Comparison of ENCODE assay signal across 27 mouse cellular contexts in the genomic region with DNA sequence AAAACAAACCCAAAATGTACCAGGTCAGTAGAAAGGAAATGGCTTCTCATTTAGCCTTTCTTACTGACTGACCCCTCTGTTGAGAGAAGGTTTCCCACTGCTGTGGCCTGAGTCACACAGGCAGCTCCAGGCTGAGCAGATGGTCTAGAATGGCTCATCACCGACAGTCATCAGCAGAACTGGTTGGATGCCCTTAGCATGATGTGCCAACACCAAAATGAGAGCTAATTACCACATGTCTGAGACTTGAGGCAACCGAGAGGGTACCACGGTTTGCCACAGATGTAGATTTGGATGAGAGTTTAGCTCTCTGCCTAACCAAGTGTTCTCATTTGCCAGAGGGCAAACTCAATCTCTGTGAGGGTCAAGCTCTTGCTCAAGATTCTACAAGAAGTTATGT. TPM values are rescaled to one million over a fixed set of nuclear protein-coding genes. Genes with fewer than 3 reads are reported as not detected.
DNase-seq lines count a peak whose midpoint lies in the region; ATAC-seq and TF ChIP-seq lines count a peak whose summit lies in the region.
"Had no signal": no experiment of that assay in that cellular context is flagged by ENCODE, and none has a peak within 500 bp of the region (broad histone marks: within the 10 kb centered on the region; RNA-seq: fewer than 3 reads in every experiment).

No protein-coding gene starts in this region.

- H3K4me3 ChIP-seq in hindbrain, postnatal 0 days (ENCODE audit: low read length) = no peak overlapping the region
- H3K4me3 ChIP-seq in hindbrain, embryonic 11.5 days (ENCODE audit: low read depth, low read length) = no peak overlapping the region
- H3K4me3 ChIP-seq: embryonic facial prominence, embryonic 12.5 days; erythroblast, embryonic 14.5 days; forebrain, embryonic 13.5 days; hindbrain, embryonic 10.5 days; limb, embryonic 13.5 days; liver, embryonic 13.5 days had no signal

- no peaks in the 10 kb centered on the region; the same call in 1 of the 2 replicates for H3K4me1 ChIP-seq in hindbrain, postnatal 0 days (ENCODE audit: insufficient read depth, low read length)
- no peaks in the 10 kb centered on the region for H3K4me1 ChIP-seq in hindbrain, embryonic 11.5 days (replicated peaks; ENCODE audit: control insufficient read depth, insufficient read depth, low read length)
- H3K4me1 ChIP-seq: embryonic facial prominence, embryonic 12.5 days; forebrain, embryonic 13.5 days; liver, embryonic 13.5 days had no signal

- H3K27me3 ChIP-seq in hindbrain, postnatal 0 days (ENCODE audit: insufficient read depth, low read length) = no peaks in the 10 kb centered on the region
- no peaks in the 10 kb centered on the region for H3K27me3 ChIP-seq in hindbrain, embryonic 11.5 days (ENCODE audit: control insufficient read depth, insufficient read depth, low read length)
- H3K27me3 ChIP-seq: embryonic facial prominence, embryonic 12.5 days; forebrain, embryonic 13.5 days; limb, embryonic 13.5 days; liver, embryonic 13.5 days had no signal

- DNase-seq in hindbrain, postnatal 0 days (ENCODE audit: low spot score) = peak; percentile 28
- no peak for DNase-seq in hindbrain, embryonic 11.5 days (ENCODE audit: low spot score)
- DNase-seq in cerebellum, adult 8-10 months = peak; percentile 47
- DNase-seq in cerebellum, postnatal 36 days = peak; percentile 53 to 65
- no peak for DNase-seq in gastrocnemius, postnatal 36 days
- DNase-seq: adrenal gland, adult 8-10 months; kidney, adult 8-10 months; kidney, postnatal 10 days; layer of hippocampus, postnatal 36 days; liver, embryonic 13.5 days; lung, adult 2 months; lung, postnatal 14 days; thymus, postnatal 14 days had no signal

- H3K4me2 ChIP-seq in hindbrain, postnatal 0 days (ENCODE audit: low read depth, low read length) = no peak overlapping the region
- no peak overlapping the region for H3K4me2 ChIP-seq in hindbrain, embryonic 11.5 days (replicated peaks; ENCODE audit: low read depth, low read length)
- H3K4me2 ChIP-seq: embryonic facial prominence, embryonic 12.5 days; forebrain, embryonic 13.5 days; heart, embryonic 11.5 days; limb, embryonic 13.5 days; liver, embryonic 13.5 days; midbrain, embryonic 11.5 days had no signal

- no peak for TF ChIP-seq CTCF in hindbrain, postnatal 0 days (IDR thresholded peaks at IDR 0.05; ENCODE audit: low read depth)

- no peak overlapping the region for H3K27ac ChIP-seq in hindbrain, postnatal 0 days
- H3K27ac ChIP-seq in hindbrain, embryonic 11.5 days (ENCODE audit: low read depth, low read length) = no peak overlapping the region
- H3K27ac ChIP-seq: embryonic facial prominence, embryonic 12.5 days; forebrain, embryonic 13.5 days; hindbrain, embryonic 10.5 days; limb, embryonic 13.5 days; liver, embryonic 13.5 days had no signal

- 59% methylated on average over 3 of the region's 3 CpGs for WGBS in hindbrain, postnatal 0 days
- 91% methylated on average over 3 of the region's 3 CpGs for WGBS in hindbrain, embryonic 11.5 days

- intact Hi-C loops in gastrocnemius, postnatal 36 days (cut with DNase I) = no loop called here

- H3K9ac ChIP-seq in hindbrain, postnatal 0 days (replicated peaks; ENCODE audit: low read length) = no peak overlapping the region
- H3K9ac ChIP-seq in hindbrain, embryonic 11.5 days (ENCODE audit: low read depth, low read length) = no peak overlapping the region
- H3K9ac ChIP-seq: embryonic facial prominence, embryonic 12.5 days; forebrain, embryonic 13.5 days; limb, embryonic 13.5 days; liver, embryonic 13.5 days had no signal

- 0 out of 2 replicates have a peak, but pooled peaks have one; percentile 49 for ATAC-seq in hindbrain, postnatal 0 days
- ATAC-seq in hindbrain, embryonic 11.5 days (ENCODE audit: low FRiP score) = no peak
- peak; percentile 92 for ATAC-seq in cerebellum, adult (ENCODE audit: insufficient number of reproducible peaks, low FRiP score, low TSS enrichment)
- ATAC-seq in erythroblast, adult 5-6 weeks (replicated peaks; ENCODE audit: low FRiP score, poor library complexity, severe bottlenecking) = no peak
- ATAC-seq: activated CD4-positive, CD25-positive, alpha-beta regulatory T cell, adult 4 months; forebrain, embryonic 13.5 days; inflammation-experienced regulatory T-cells, adult 6 months had no signal

- H3K36me3 ChIP-seq in hindbrain, postnatal 0 days (ENCODE audit: insufficient read depth, low read length) = no peaks in the 10 kb centered on the region
- H3K36me3 ChIP-seq in hindbrain, embryonic 11.5 days (ENCODE audit: control insufficient read depth, insufficient read depth, low read length) = no peaks in the 10 kb centered on the region
- H3K36me3 ChIP-seq: embryonic facial prominence, embryonic 12.5 days; hindbrain, embryonic 10.5 days; limb, embryonic 13.5 days; liver, embryonic 13.5 days had no signal

- H3K9me3 ChIP-seq in hindbrain, postnatal 0 days (ENCODE audit: low read length) = no peaks in the 10 kb centered on the region
- H3K9me3 ChIP-seq in hindbrain, embryonic 11.5 days (ENCODE audit: control insufficient read depth, low read length) = no peaks in the 10 kb centered on the region
- H3K9me3 ChIP-seq: embryonic facial prominence, embryonic 12.5 days; forebrain, embryonic 13.5 days; hindbrain, embryonic 10.5 days; limb, embryonic 13.5 days; liver, embryonic 13.5 days had no signal

RNA-seq across cellular contexts. Expression of a gene that starts 42.3 kb away (rescaled TPM):
- total RNA-seq in hindbrain, postnatal 0 days (2014; rRNA removed) = 52.4 and 54.8 TPM in 2 replicates
- polyA plus RNA-seq in hindbrain, postnatal 0 days (2015; fragmentation: Nextera tagmentation; extraction: Ambion mirVana) = 37.4 and 45.1 TPM in 2 replicates
- 53.3 and 55.5 TPM in 2 replicates for polyA plus RNA-seq in hindbrain, embryonic 11.5 days (2014; fragmentation: Nextera tagmentation; extraction: Ambion mirVana)
- total RNA-seq in erythroblast, adult 5-6 weeks (2015; ENCODE audit: low replicate concordance) = not detected in 2 replicates
- total RNA-seq in erythroblast, adult 5-6 weeks (2017; ENCODE audit: low replicate concordance) = not detected in 2 replicates
- under 1 TPM; 0.32 to 0.59 TPM for total RNA-seq in gastrocnemius, postnatal 36 days (2021)
- total RNA-seq: MEL; monocyte, adult 5-6 weeks; neutrophil, adult 5-6 weeks had no signal
- polyA plus RNA-seq: activated CD4-positive, CD25-positive, alpha-beta regulatory T cell, adult 4 months; erythroblast, embryonic 14.5 days; inflammation-experienced regulatory T-cells, adult 6 months had no signal

Comparison
In these comparisons a context has a peak if more than half of its experiments do, and no peak if none do; other contexts are left out.
1. ATAC-seq: peak in hindbrain, postnatal 0 days (single experiment) and cerebellum, adult (single experiment); none in hindbrain, embryonic 11.5 days (single experiment) and erythroblast, adult 5-6 weeks (single experiment).
2. DNase-seq: peak in hindbrain, postnatal 0 days (single experiment), cerebellum, adult 8-10 months (single experiment) and cerebellum, postnatal 36 days (2 of 2); none in hindbrain, embryonic 11.5 days (single experiment) and gastrocnemius, postnatal 36 days (0 of 2).
3. RNA of a gene that starts 42.3 kb away (total RNA-seq): 52.4 to 54.8 TPM in hindbrain, postnatal 0 days; 0.32 to 0.59 TPM in gastrocnemius, postnatal 36 days and not detected in erythroblast, adult 5-6 weeks; every median in the first group is over 10 times any median in the second.